Mouse (Mus musculus) midbrain, embryonic 16.5 days (tissue): Measurements from ENCODE around the gene Zcchc24. TPM values are rescaled to one million over a fixed set of nuclear protein-coding genes. Genes with fewer than 3 reads are reported as not detected.

Experiments
- ATAC-seq: fragments of 200-750 bp; cut with Nextera tagmentation; 2 replicates; pipeline ENCODE4 v1.8.0; 2017; ENCODE audit warnings: moderate TSS enrichment
- H3K27ac ChIP-seq: fragments of 300-500 bp; sonication (generic); 2 replicates; pipeline ENCODE4 v1.5.1; 2014; ENCODE audit warnings: mild to moderate bottlenecking, low read length, mixed read lengths
- H3K27me3 ChIP-seq: fragments of 300-500 bp; sonication (generic); 2 replicates; pipeline ENCODE4 v1.6.1; 2014; ENCODE audit warnings: low read depth, low read length, mixed read lengths; ENCODE audit not compliant: control insufficient read depth, insufficient read depth
- H3K36me3 ChIP-seq: fragments of 300-500 bp; sonication (generic); 2 replicates; pipeline ENCODE4 v1.6.1; 2014; ENCODE audit warnings: mild to moderate bottlenecking, low read length, moderate library complexity, mixed read lengths; ENCODE audit not compliant: control insufficient read depth, insufficient read depth
- H3K4me1 ChIP-seq: fragments of 300-500 bp; sonication (generic); 2 replicates; pipeline ENCODE4 v1.6.1; 2014; ENCODE audit warnings: mild to moderate bottlenecking, low read length, mixed read lengths; ENCODE audit not compliant: control insufficient read depth, insufficient read depth
- H3K4me2 ChIP-seq: fragments of 300-500 bp; sonication (generic); 2 replicates; pipeline ENCODE4 v1.6.1; 2014; ENCODE audit warnings: mild to moderate bottlenecking, low read length, mixed read lengths
- H3K4me3 ChIP-seq: fragments of 300-500 bp; sonication (generic); 2 replicates; pipeline ENCODE4 v1.5.1; 2014; ENCODE audit warnings: low read depth, mild to moderate bottlenecking, low read length, moderate library complexity, mixed read lengths
- H3K9ac ChIP-seq: fragments of 300-500 bp; sonication (generic); 2 replicates; pipeline ENCODE4 v1.6.1; 2014; ENCODE audit warnings: low read depth, low read length, mixed read lengths
- H3K9me3 ChIP-seq: fragments of 300-500 bp; sonication (generic); replicated peaks from 2 replicates; pipeline ENCODE4 v1.6.1; 2014; ENCODE audit warnings: mild to moderate bottlenecking, low read length, mixed read lengths; ENCODE audit not compliant: control insufficient read depth, poor library complexity, severe bottlenecking
- WGBS: fragments of 180-500 bp; shearing (Covaris S2); extraction: QIAGEN DNeasy Blood & Tissue Kit; methylation state at CpG from one replicate; pipeline ENCODE4 v1.1.7; 2014; 5-methylcytosine and 5-hydroxymethylcytosine counted together
- polyA plus RNA-seq: library from polyadenylated mRNA; unstranded; fragments of >200 nt; fragmentation: Nextera tagmentation; extraction: Ambion mirVana; gene quantifications from 2 replicates; pipeline ENCODE4 v1.2.1, GENCODE M21; 2015

Gene Zcchc24
- polyA plus RNA-seq, 1 experiment from 2014 or later = 12.2 TPM

DNA sequence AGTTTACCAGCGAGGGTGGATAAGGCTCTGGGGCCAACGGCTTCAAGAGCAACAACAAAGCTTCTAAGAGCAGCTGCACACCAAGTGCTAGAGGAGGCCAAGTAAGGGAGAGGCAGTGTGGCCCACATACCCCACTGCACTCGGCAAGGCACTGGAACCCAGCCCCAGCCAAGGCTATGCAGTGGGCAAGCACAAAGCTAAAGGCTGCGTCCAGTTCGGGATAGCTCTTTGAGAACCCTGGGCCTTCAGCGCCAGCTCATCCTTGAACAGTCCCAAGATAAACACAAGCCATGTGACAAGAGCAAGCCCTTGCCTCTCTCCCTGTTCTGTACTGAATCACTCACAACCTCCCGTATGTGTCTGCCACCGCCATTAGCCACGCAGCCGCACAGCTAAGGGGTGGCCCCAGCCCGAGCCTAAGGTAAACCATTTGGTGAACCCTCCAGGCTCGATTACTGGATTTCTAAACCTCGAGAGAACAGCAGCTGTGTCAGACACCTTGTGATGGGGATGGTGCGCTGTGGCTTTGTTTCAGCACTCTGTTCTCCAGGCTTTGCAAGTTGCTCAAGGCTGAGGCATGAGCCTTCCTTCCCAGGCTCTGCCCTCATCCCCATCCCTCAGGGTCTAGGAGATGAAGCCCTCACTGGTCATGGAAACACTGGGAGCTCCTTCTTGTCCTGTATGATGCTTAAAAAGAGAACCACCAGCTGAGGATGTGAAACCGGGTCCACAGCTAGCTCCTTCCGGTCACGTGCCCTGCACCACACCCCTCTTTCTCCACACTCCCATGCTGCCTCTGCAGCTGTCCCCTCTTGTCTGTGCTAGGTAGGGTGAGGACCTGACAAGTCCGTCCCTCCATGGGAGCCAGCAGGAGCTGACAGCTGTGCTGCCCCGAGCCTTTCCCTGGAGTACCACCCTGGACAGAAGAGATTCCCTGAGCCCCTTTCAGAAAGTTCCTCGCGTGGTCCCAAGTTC, 21.6 kb downstream of the Zcchc24 start:
- H3K4me2 ChIP-seq = no peak overlapping the region
- H3K9me3 ChIP-seq = no peaks in the 10 kb centered on the region
- H3K4me1 ChIP-seq = no peaks in the 10 kb centered on the region
- ATAC-seq = no peak
- H3K27me3 ChIP-seq = no peaks in the 10 kb centered on the region
- no peak overlapping the region for H3K4me3 ChIP-seq
- no peak overlapping the region for H3K27ac ChIP-seq
- 83% methylated on average over 21 of the region's 21 CpGs for WGBS
- H3K9ac ChIP-seq = no peak overlapping the region
- H3K36me3 ChIP-seq = no peaks in the 10 kb centered on the region

DNA sequence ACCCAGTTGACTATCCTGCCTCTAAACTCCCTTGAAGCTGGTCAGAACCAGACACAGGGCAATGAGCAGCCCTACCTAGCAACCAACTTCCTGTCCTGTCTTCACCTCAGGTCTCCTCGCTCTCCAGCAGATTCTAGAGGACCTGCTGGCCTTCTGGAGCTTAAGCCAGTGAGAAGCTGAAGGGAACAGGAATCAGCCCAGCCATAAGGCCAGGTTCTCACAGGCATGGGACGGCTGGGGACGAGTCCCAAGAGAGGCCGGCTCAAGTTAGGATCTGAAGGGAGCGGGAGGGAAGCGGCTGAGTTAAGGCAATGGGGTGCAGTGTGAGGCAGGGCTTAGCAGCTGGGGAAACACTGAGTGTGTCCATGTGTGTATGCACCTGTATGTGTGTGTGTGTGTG, 22.5 kb downstream of the Zcchc24 start:
- H3K36me3 ChIP-seq = no peaks in the 10 kb centered on the region
- H3K9ac ChIP-seq = no peak overlapping the region
- no peak overlapping the region for H3K4me2 ChIP-seq
- WGBS = 91% methylated on average over 6 of the region's 6 CpGs
- H3K27me3 ChIP-seq = no peaks in the 10 kb centered on the region
- H3K4me1 ChIP-seq = no peaks in the 10 kb centered on the region
- no peak for ATAC-seq
- H3K27ac ChIP-seq = no peak overlapping the region
- no peak overlapping the region for H3K4me3 ChIP-seq
- no peaks in the 10 kb centered on the region for H3K9me3 ChIP-seq

DNA sequence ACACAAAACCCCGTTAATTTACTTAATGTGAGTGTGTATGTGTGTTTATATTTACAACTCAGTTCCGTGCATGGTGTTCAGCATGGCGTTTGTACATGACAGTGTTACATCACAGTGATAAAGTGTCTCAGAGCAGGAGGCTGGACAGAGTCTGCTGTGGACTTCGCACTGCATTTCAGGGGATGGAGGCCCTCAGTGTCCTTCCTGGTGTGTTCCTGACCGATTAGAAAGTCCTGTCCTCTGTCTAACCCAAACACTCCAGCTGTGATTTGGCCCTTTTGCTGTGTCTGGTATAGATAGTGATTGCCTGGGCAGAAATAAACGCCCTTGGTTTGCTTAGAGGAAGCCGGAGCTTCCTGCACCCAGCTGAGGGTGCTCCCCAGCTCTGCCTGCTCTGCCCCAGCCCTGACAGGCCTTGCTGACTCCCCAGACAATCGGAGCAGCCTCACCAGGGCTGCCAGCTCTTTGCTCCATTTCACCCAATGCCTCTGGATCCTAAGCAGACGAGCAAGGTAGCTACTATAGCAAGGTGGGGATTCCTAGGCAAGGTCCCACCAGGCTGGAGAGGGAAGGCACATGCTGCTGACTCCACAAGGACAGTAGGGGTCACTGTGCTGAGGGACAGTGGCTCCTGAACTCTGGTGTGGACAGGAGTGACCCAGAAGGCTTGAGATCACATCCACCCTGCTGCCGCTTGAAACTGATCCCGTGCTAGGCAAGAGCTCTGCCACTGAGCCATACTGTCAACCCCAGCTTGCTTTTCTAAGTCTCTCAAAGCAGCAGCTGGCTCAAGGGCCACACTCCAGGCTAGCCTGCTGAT, 23.3 kb downstream of the Zcchc24 start:
- no peaks in the 10 kb centered on the region for H3K9me3 ChIP-seq
- H3K4me1 ChIP-seq = no peaks in the 10 kb centered on the region
- WGBS = 77% methylated on average over 11 of the region's 11 CpGs
- no peaks in the 10 kb centered on the region for H3K36me3 ChIP-seq
- no peak overlapping the region for H3K4me3 ChIP-seq
- H3K4me2 ChIP-seq = no peak overlapping the region
- no peak overlapping the region for H3K27ac ChIP-seq
- no peaks in the 10 kb centered on the region for H3K27me3 ChIP-seq
- no peak for ATAC-seq
- no peak overlapping the region for H3K9ac ChIP-seq

DNA sequence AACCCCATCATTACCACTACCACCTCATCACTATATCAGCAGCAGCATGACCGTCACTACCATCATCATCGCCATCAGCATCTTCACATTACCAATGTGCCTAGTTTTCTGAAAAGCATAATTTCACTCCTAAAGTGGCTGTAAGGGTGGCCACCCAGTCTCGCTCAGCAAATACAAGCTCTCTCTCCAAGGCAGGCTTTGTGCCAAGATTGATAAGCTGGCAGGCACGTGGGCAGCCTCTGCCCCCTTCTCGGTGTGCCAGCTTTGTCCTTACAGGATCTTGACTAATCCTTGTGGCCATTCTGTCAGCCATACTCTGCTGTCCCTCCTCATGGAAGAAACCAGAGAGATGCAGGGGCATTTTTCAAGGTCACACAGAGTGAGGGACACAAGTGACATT, 25.9 kb downstream of the Zcchc24 start:
- no peak overlapping the region for H3K4me2 ChIP-seq
- 81% methylated on average over 5 of the region's 5 CpGs for WGBS
- no peak for ATAC-seq
- no peak overlapping the region for H3K27ac ChIP-seq
- H3K4me3 ChIP-seq = no peak overlapping the region
- no peaks in the 10 kb centered on the region for H3K9me3 ChIP-seq
- H3K27me3 ChIP-seq = no peaks in the 10 kb centered on the region
- no peaks in the 10 kb centered on the region for H3K36me3 ChIP-seq
- no peak overlapping the region for H3K9ac ChIP-seq
- no peaks in the 10 kb centered on the region for H3K4me1 ChIP-seq

DNA sequence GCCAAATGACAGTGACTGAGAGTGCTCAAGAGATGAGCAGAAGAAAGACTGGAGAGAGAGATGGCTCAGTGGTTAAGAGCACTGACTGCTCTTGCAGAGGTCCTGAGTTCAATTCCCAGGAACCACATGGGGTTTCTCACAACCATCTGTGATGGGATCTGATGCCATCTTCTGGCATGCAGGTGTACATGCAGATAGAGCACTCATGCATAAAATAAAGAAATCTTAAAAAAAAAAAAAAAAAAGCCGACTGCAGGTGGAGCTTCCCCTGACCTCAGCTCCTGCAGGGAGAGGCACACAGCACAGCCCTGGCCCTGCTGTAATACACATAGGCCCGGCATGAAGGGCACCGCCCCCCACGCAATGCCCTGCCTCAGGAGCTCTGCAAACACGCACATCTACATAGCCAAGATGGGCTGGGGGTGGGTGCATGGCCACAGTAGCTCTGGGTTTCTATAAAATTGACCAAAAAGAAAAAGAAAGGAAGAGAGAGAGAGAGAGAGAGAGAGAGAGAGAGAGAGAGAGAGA, 26.9 kb downstream of the Zcchc24 start:
- H3K4me2 ChIP-seq = no peak overlapping the region
- H3K9ac ChIP-seq = no peak overlapping the region
- ATAC-seq = no peak

DNA sequence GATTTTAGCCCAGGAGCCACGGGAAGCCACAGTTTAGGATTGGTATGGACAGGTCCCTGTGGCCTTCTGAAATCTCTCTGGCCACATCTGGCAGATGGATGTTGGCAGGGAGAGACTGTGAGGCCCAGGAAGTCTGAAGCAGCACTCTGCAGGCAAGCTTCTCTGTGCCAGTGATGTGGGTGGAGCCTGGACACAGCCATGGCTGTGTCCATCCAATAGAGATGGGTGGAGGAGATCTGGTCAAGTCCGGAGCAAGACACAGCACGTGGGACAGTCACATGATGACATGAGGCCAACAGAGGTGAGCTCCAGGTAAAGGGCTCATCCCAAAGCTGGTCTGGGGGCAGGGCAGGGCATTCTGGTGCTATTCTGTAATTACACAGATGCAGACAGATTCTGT, 27.6 kb downstream of the Zcchc24 start:
- no peak for ATAC-seq
- no peaks in the 10 kb centered on the region for H3K9me3 ChIP-seq
- H3K4me3 ChIP-seq = no peak overlapping the region
- no peak overlapping the region for H3K9ac ChIP-seq
- no peaks in the 10 kb centered on the region for H3K27me3 ChIP-seq
- no peaks in the 10 kb centered on the region for H3K36me3 ChIP-seq
- 74% methylated on average over 3 of the region's 3 CpGs for WGBS
- H3K27ac ChIP-seq = no peak overlapping the region
- no peaks in the 10 kb centered on the region for H3K4me1 ChIP-seq
- no peak overlapping the region for H3K4me2 ChIP-seq

More for the DNA sequence above, 26.9 kb downstream of the Zcchc24 start:
- Histone ChIP-seq H3K36me3 (no peaks in the 10 kb centered on the region), H3K4me1 (no peaks in the 10 kb centered on the region), H3K27me3 (no peaks in the 10 kb centered on the region), H3K27ac (no peak overlapping the region), H3K4me3 (no peak overlapping the region), H3K9me3 (no peaks in the 10 kb centered on the region)
- 67% methylated on average over 5 of the region's 5 CpGs for WGBS

DNA sequence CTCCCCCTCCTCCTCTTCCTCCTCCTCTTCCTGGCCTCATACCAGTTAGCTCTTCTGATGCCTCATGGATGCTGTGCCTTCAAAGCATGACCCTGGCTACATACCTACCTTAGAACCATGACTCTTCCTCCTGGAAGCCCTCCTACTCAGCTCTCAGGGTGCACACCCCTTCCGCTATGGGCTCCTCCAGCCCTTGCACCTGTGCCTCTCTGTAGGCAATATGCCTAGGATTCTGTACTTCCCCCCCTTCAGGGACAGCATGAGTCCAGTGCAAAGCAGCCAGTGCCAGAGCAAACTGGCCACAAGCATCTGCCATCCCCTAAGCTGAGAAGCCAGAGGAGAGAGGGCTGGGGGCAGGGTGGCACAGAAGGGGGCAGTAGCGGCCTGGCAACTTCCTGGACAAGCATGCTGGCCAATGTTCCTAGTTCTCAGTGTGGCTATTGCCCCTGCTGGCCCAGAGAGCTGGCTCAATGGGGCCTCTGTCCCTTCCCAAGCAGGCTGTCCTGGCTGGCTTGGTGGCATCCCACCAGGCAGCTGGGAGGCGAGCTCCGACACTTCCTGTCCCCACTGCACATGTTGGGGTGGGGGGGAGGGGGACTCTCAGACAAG, 28.8 kb downstream of the Zcchc24 start:
- Histone ChIP-seq H3K27me3 (no peaks in the 10 kb centered on the region), H3K4me2 (no peak overlapping the region), H3K9me3 (no peaks in the 10 kb centered on the region), H3K36me3 (no peaks in the 10 kb centered on the region), H3K4me3 (no peak overlapping the region), H3K27ac (no peak overlapping the region), H3K9ac (no peak overlapping the region), H3K4me1 (peaks cover 4% of the 10 kb centered on the region)
- peak; percentile 61 for ATAC-seq
- WGBS = 75% methylated on average over 4 of the region's 4 CpGs

DNA sequence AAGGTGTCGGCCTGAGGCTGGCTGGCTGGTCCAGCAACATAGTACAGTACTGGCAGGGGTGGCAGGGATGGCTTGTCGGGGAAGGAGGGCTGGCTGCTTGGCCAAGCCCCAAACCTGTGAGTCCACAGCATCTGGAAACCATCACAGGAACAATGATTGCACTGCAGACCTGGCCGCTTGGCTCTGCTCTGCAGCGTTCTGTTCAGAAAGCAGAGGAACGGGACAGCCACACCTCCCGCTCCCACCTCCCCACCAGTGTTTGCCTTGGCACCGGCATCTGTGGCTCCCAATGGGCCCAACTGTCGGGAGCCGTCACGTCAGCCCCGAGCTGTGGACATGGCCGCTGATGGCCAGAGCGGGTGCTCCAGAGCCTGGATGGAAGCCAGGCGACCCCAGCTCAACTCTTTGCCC, 30.2 kb downstream of the Zcchc24 start:
- Histone ChIP-seq H3K4me2 (no peak overlapping the region), H3K27ac (no peak overlapping the region), H3K9ac (no peak overlapping the region), H3K4me1 (peaks cover 11% of the 10 kb centered on the region), H3K36me3 (no peaks in the 10 kb centered on the region), H3K4me3 (no peak overlapping the region), H3K27me3 (no peaks in the 10 kb centered on the region), H3K9me3 (no peaks in the 10 kb centered on the region)
- 71% methylated on average over 14 of the region's 14 CpGs for WGBS
- no peak for ATAC-seq
